Mouse (Mus musculus) monocyte, adult 5-6 weeks (primary cell): ENCODE results near the gene Ppp1r21. TPM values are rescaled to one million over a fixed set of nuclear protein-coding genes. Genes with fewer than 3 reads are reported as not detected.

Experiments
- ATAC-seq: fragments of 153-309, 156-312 bp; replicated peaks from 2 replicates; pipeline ENCODE4 v1.8.0; 2017; ENCODE audit warnings: mild to moderate bottlenecking; ENCODE audit not compliant: low TSS enrichment, insufficient number of reproducible peaks, severe bottlenecking, poor library complexity, low FRiP score
- total RNA-seq: library from RNA; stranded (forward); fragments of 200-1000, 200-491, 200-594 nt; gene quantifications from 3 replicates; pipeline ENCODE4 v1.2.3, GENCODE M21; 2017

Ppp1r21 gene
- total RNA-seq, 1 experiment from 2014 or later = 60.6 TPM

- no peak for ATAC-seq
Measured at GRCm38 (mm10) chr17:88556688-88557087, 26.8 kb downstream of the Ppp1r21 start.

- ATAC-seq = no peak
Measured at GRCm38 (mm10) chr17:88558168-88558842, 28.4 kb downstream of the Ppp1r21 start.

- ATAC-seq = no peak
Measured at GRCm38 (mm10) chr17:88563611-88564010, 33.7 kb downstream of the Ppp1r21 start.

- no peak for ATAC-seq
Measured at GRCm38 (mm10) chr17:88569807-88570540, 40.1 kb downstream of the Ppp1r21 start.

GRCm38 (mm10) chr17:88570784-88571183 is 40.9 kb downstream of the Ppp1r21 start:
- no peak for ATAC-seq

- no peak for ATAC-seq
Measured at GRCm38 (mm10) chr17:88574811-88575210, 44.9 kb downstream of the Ppp1r21 start.

- ATAC-seq = no peak
Measured at GRCm38 (mm10) chr17:88578522-88579242, 48.8 kb downstream of the Ppp1r21 start.

- ATAC-seq = no peak
Measured at GRCm38 (mm10) chr17:88580556-88580955, 50.6 kb downstream of the Ppp1r21 start.

GRCm38 (mm10) chr17:88581511-88582021 is 51.6 kb downstream of the Ppp1r21 start:
- ATAC-seq = 0 out of 2 replicates have a peak, but pooled peaks have one; percentile 10

GRCm38 (mm10) chr17:88582999-88583398 is 53.1 kb downstream of the Ppp1r21 start:
- ATAC-seq = no peak

- ATAC-seq = no peak
Measured at GRCm38 (mm10) chr17:88583411-88583810, 53.5 kb downstream of the Ppp1r21 start.

GRCm38 (mm10) chr17:88587371-88587770 is 57.5 kb downstream of the Ppp1r21 start:
- ATAC-seq = no peak

GRCm38 (mm10) chr17:88588228-88588627 is 58.3 kb downstream of the Ppp1r21 start:
- ATAC-seq = no peak

- ATAC-seq = no peak
Measured at GRCm38 (mm10) chr17:88590251-88590650, 60.3 kb downstream of the Ppp1r21 start.

- ATAC-seq = no peak
Measured at GRCm38 (mm10) chr17:88595071-88595470, 65.2 kb downstream of the Ppp1r21 start.

GRCm38 (mm10) chr17:88596068-88596467 is 66.2 kb downstream of the Ppp1r21 start:
- ATAC-seq = no peak

GRCm38 (mm10) chr17:88596544-88597221 is 66.8 kb downstream of the Ppp1r21 start:
- ATAC-seq = peak; percentile 66

GRCm38 (mm10) chr17:88597222-88598055 is 67.5 kb downstream of the Ppp1r21 start, which contains the start of gene Ston1:
Gene Ston1, plus strand, starts transcription at chr17:88597684.
- ATAC-seq = no peak
